Mouse (Mus musculus): Measurements from ENCODE around the gene Dnaic1. TPM values are rescaled to one million over a fixed set of nuclear protein-coding genes. Genes with fewer than 3 reads are reported as not detected.

The Dnaic1 gene
- polyA plus RNA-seq, 1 experiment from 2014 or later, result 2.4 TPM

- peaks cover 31% of the 10 kb centered on the region for H3K4me1 ChIP-seq (replicated peaks)
- H3K9ac ChIP-seq (replicated peaks), result no peak overlapping the region
- peaks cover 4% of the 10 kb centered on the region; the same call in 1 of the 2 replicates for H3K27me3 ChIP-seq
- H3K4me2 ChIP-seq (replicated peaks), result no peak overlapping the region
- H3K27ac ChIP-seq, result no peak overlapping the region
- no peaks in the 10 kb centered on the region for H3K9me3 ChIP-seq
- ATAC-seq, result no peak
- no peak overlapping the region for H3K4me3 ChIP-seq (replicated peaks)
- no peaks in the 10 kb centered on the region for H3K36me3 ChIP-seq
- 70% methylated on average over 4 of the region's 4 CpGs for WGBS
These were observed 3.9 kb downstream of the Dnaic1 start for GRCm38 (mm10) chr4:41573492-41573891.

DNA sequence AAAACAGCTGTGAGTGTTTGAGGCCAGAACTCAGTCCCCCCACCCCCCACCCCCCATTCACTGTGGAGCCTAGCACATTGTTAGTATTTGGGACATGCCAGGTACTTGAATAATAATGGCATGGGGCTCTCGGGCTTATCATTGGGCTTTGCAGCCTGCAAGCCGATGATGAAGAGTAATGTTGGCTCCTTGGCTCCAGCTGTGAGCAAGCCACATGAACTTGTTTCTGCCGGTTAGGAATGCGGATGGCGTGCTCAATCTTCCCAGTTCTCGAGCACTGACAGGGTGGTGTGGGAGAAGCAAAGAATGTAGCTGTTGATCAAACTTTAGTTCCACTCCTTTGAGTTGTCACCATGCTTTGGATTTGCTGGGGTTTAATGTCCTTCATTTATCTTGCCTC, 6.3 kb downstream of the Dnaic1 start:
- Histone ChIP-seq H3K4me3 (replicated peaks) (no peak overlapping the region), H3K36me3 (no peaks in the 10 kb centered on the region), H3K9me3 (no peaks in the 10 kb centered on the region), H3K27ac (no peak overlapping the region), H3K4me2 (replicated peaks) (no peak overlapping the region), H3K4me1 (replicated peaks) (peaks cover 26% of the 10 kb centered on the region), H3K27me3 (peaks cover under 1% of the 10 kb centered on the region; the same call in 1 of the 2 replicates), H3K9ac (replicated peaks) (no peak overlapping the region)
- WGBS, result 35% methylated on average over 6 of the region's 6 CpGs
- no peak for ATAC-seq

GRCm38 (mm10) chr4:41583353-41583752, 13.8 kb downstream of the Dnaic1 start:
- peak; percentile 86 for ATAC-seq
- Histone ChIP-seq H3K9me3 (no peaks in the 10 kb centered on the region), H3K27ac (no peak overlapping the region), H3K4me2 (replicated peaks) (no peak overlapping the region), H3K9ac (replicated peaks) (no peak overlapping the region), H3K36me3 (no peaks in the 10 kb centered on the region), H3K4me3 (replicated peaks) (no peak overlapping the region), H3K4me1 (replicated peaks) (peaks cover 9% of the 10 kb centered on the region), H3K27me3 (no peaks in the 10 kb centered on the region)
- 52% methylated on average over 7 of the region's 7 CpGs for WGBS

DNA sequence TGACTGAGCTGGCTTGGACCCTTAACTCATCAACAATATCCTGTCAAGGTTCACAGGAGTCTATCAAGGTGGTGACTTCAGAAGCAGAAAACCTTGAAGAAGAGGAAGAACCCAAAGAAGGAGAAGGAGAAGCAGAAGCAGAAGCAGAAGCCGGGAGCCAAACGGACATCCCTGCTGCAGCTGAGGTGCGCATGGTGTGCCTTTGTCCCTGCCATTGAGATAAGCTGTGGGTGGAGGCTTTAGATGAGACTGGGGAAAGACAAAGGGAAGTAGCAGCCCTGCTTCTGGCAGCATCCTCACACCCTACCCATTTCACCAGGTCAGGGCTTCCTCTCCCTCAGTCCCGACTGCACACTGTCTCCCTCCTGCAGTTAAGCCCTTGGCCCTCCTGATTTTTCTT, 33.2 kb downstream of the Dnaic1 start:
- no peak for ATAC-seq
- H3K4me3 ChIP-seq (replicated peaks), result no peak overlapping the region
- H3K9me3 ChIP-seq, result no peaks in the 10 kb centered on the region
- 0 out of 2 replicates have a peak, but pooled peaks cover 9% of the 10 kb centered on the region for H3K27me3 ChIP-seq
- no peaks in the 10 kb centered on the region for H3K36me3 ChIP-seq
- H3K4me2 ChIP-seq (replicated peaks), result no peak overlapping the region
- H3K9ac ChIP-seq (replicated peaks), result no peak overlapping the region
- peaks cover 18% of the 10 kb centered on the region for H3K4me1 ChIP-seq (replicated peaks)
- WGBS, result 38% methylated on average over 4 of the region's 4 CpGs
- no peak overlapping the region for H3K27ac ChIP-seq

DNA sequence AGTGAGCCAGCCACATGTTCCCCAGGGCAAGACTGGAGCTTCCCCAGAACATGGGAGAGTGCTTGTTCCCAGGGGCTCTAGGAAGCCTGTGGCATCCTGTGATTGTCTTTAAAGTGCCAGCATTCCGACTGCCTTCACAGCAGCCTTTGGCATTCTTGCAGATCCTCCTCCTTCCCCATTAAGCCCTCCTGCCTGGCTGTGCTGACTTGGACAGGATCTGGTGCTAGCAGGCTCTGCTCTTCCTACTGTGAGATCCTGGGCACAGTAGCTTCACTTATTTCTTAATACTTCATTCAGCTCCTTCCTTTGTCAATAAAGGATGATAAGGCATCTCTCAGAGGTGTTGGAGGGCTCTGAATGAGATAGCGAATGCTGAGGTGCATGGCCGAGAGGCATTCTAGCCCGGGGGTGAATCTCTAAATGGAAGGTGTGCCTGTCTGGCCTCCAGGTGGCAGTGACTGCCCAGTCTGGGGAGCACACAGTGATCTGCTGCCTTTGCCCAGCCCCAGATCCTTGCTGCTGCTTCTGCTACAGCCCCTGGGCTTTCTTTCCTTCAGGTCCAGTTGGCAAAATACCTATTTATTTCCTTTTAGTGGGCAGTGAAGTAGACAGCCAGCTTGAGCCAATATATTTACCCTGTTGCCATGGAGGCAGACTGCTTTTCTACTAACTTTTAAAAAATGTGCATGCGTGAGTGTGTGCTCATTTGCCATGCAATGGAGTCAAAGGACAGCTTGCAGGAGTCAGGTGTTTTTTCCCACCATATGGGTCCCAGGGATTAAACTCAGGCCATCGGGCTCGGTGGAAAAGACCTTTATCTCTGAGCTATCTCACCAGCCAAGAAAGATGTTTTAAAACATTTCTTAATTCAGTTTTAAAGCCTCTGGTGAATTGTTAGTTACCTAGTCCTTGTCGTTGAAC, 35.2 kb downstream of the Dnaic1 start:
- WGBS, result 24% methylated on average over 8 of the region's 8 CpGs
- peak overlapping the region; percentile 4; the same call in 1 of the 2 replicates for H3K27ac ChIP-seq
- peak; percentile 83 for ATAC-seq

DNA sequence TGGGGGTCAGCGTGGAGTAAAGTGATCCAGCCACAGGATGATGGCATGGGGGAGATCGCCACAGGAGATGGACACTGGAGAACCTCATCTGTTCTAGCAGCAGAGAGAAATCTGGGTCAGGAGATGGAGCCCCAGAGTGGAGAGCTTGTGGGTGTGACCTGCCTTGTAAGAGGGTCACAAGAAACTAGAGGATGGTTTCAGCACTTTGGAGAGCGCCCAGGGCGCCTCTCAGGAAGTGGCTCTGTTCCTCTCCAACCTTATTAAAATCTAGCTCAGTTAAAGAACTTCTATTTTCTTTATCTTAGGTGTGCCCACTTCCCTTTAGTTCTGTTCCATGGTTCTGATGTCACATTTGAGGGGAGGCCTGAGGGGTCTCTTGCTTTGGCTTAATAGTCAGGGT, 37.2 kb downstream of the Dnaic1 start:
- H3K4me1 ChIP-seq (replicated peaks), result peaks cover 34% of the 10 kb centered on the region
- H3K36me3 ChIP-seq, result no peaks in the 10 kb centered on the region
- WGBS, result 52% methylated on average over 4 of the region's 4 CpGs
- peaks cover 11% of the 10 kb centered on the region; the same call in 1 of the 2 replicates for H3K27me3 ChIP-seq
- H3K9ac ChIP-seq (replicated peaks), result no peak overlapping the region
- H3K9me3 ChIP-seq, result no peaks in the 10 kb centered on the region
- H3K27ac ChIP-seq, result no peak overlapping the region
- no peak overlapping the region for H3K4me2 ChIP-seq (replicated peaks)
- ATAC-seq, result no peak
- no peak overlapping the region for H3K4me3 ChIP-seq (replicated peaks)

More for the DNA sequence above, 35.2 kb downstream of the Dnaic1 start:
- H3K36me3 ChIP-seq, result no peaks in the 10 kb centered on the region
- H3K9ac ChIP-seq (replicated peaks), result 0 out of 2 replicates have a peak overlapping the region, but pooled peaks have one; percentile 37
- H3K4me2 ChIP-seq (replicated peaks), result no peak overlapping the region
- peaks cover 24% of the 10 kb centered on the region for H3K4me1 ChIP-seq (replicated peaks)
- H3K4me3 ChIP-seq (replicated peaks), result no peak overlapping the region
- H3K27me3 ChIP-seq, result peaks cover 11% of the 10 kb centered on the region; the same call in 1 of the 2 replicates
- no peaks in the 10 kb centered on the region for H3K9me3 ChIP-seq

DNA sequence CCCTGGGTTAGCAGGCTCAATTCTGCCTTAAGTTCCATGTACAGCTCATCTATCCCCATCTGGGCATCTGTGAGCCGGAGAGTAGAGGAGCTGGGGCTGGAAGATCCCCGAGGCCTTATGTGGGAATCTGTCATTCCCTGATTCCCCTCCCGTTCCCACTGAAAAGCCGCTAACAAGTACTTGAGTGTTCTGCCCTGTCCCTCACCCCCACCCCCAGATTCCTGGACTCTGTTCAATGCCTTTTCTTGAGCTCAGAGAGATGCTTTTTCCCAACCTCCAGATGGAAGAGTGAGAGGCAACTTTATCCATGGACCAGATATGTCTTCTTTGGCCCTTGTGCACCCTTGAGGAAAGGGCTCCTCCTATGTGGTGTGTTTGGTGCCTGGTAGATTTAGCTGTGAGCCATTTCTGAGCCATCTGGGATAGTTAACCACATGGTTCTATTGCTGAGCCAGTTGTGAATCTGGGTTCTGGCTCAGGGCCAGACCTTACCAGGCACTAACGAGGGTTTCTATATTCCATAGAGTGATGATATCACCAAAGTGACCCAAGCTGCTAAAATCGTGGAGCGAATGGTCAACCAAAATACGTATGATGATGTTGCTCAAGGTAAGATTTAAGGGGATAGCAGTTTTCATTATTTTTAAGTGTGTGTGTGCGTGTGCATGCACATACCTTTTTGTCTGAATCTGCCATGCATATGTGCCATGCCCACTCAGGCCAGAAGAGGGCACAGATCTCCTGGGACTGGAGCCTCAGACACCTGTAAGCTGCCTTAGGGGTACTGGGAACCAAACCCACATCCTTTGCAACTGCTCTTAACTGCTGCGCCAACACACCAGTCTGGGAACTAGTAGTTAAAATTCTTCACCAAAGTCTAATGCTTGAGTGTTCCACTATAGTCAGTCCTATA, 40.4 kb downstream of the Dnaic1 start:
- no peaks in the 10 kb centered on the region for H3K9me3 ChIP-seq
- H3K9ac ChIP-seq (replicated peaks), result no peak overlapping the region
- no peak overlapping the region; the same call in 1 of the 2 replicates for H3K27ac ChIP-seq
- no peaks in the 10 kb centered on the region for H3K36me3 ChIP-seq
- no peak overlapping the region for H3K4me2 ChIP-seq (replicated peaks)
- H3K4me3 ChIP-seq (replicated peaks), result no peak overlapping the region
- peaks cover 3% of the 10 kb centered on the region; the same call in 1 of the 2 replicates for H3K27me3 ChIP-seq
- 81% methylated on average over 10 of the region's 10 CpGs for WGBS
- H3K4me1 ChIP-seq (replicated peaks), result peaks cover 52% of the 10 kb centered on the region
- no peak for ATAC-seq

GRCm38 (mm10) chr4:41610594-41610980, 41.0 kb downstream of the Dnaic1 start:
- Histone ChIP-seq H3K36me3 (no peaks in the 10 kb centered on the region), H3K4me2 (replicated peaks) (no peak overlapping the region), H3K27me3 (peaks cover 9% of the 10 kb centered on the region; the same call in 1 of the 2 replicates), H3K9me3 (no peaks in the 10 kb centered on the region), H3K27ac (peak overlapping the region; percentile 2; the same call in 1 of the 2 replicates), H3K4me1 (replicated peaks) (peaks cover 54% of the 10 kb centered on the region), H3K9ac (replicated peaks) (no peak overlapping the region), H3K4me3 (replicated peaks) (no peak overlapping the region)
- ATAC-seq, result no peak
- WGBS, result 32% methylated on average over 6 of the region's 6 CpGs

DNA sequence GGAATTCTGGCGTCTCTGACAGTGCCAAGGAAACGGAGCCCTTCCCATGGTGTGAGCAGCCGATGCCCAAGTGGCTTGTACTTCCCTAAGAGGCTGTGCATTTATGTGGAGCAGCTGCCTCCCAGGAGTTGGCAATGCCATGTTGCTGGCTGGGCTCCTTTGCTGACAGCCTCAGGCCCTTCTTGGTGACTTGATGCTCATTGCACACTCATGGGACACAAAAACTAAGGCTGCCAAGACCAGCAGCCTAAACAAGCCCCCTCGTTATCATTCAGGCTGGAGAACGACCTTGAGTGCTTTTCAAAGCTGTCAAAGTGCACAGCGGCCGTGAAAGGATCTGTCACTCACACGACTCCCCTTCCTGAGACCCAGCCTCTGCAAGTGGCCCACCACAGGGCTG, 42.6 kb downstream of the Dnaic1 start:
- ATAC-seq, result peak; percentile 60
- H3K36me3 ChIP-seq, result no peaks in the 10 kb centered on the region
- 10% methylated on average over 8 of the region's 8 CpGs for WGBS
- peaks cover 60% of the 10 kb centered on the region for H3K4me1 ChIP-seq (replicated peaks)
- H3K9ac ChIP-seq (replicated peaks), result no peak overlapping the region
- H3K27ac ChIP-seq, result peak overlapping the region; percentile 78
- no peak overlapping the region for H3K4me3 ChIP-seq (replicated peaks)
- no peak overlapping the region for H3K4me2 ChIP-seq (replicated peaks)
- H3K27me3 ChIP-seq, result peaks cover 9% of the 10 kb centered on the region; the same call in 1 of the 2 replicates
- no peaks in the 10 kb centered on the region for H3K9me3 ChIP-seq

DNA sequence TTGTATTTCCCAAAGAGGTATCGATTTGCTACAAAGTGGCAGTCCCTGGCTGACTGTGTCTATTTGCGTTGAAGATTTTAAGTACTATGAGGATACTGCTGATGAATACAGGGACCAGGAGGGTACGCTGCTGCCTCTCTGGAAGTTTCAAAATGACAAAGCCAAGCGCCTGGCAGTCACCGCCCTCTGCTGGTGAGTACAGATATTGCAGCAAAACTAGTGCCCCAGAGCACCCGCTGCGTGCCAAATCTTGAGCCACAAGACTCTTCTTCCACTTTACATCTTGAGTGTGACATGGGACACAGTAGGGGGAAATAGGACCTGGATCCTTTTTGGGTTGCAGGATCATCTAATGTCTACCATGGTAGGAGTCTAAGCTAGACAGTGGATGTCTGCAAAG, 44.6 kb downstream of the Dnaic1 start:
- 7% methylated on average over 7 of the region's 7 CpGs for WGBS
- peaks cover 74% of the 10 kb centered on the region for H3K4me1 ChIP-seq (replicated peaks)
- H3K4me2 ChIP-seq (replicated peaks), result no peak overlapping the region
- no peak overlapping the region for H3K9ac ChIP-seq (replicated peaks)
- peaks cover 10% of the 10 kb centered on the region; the same call in 1 of the 2 replicates for H3K27me3 ChIP-seq
- ATAC-seq, result peak; percentile 46; the same call in 1 of the 2 replicates
- H3K9me3 ChIP-seq, result no peaks in the 10 kb centered on the region
- H3K4me3 ChIP-seq (replicated peaks), result no peak overlapping the region
- H3K36me3 ChIP-seq, result no peaks in the 10 kb centered on the region
- peak overlapping the region; percentile 25; the same call in 1 of the 2 replicates for H3K27ac ChIP-seq

DNA sequence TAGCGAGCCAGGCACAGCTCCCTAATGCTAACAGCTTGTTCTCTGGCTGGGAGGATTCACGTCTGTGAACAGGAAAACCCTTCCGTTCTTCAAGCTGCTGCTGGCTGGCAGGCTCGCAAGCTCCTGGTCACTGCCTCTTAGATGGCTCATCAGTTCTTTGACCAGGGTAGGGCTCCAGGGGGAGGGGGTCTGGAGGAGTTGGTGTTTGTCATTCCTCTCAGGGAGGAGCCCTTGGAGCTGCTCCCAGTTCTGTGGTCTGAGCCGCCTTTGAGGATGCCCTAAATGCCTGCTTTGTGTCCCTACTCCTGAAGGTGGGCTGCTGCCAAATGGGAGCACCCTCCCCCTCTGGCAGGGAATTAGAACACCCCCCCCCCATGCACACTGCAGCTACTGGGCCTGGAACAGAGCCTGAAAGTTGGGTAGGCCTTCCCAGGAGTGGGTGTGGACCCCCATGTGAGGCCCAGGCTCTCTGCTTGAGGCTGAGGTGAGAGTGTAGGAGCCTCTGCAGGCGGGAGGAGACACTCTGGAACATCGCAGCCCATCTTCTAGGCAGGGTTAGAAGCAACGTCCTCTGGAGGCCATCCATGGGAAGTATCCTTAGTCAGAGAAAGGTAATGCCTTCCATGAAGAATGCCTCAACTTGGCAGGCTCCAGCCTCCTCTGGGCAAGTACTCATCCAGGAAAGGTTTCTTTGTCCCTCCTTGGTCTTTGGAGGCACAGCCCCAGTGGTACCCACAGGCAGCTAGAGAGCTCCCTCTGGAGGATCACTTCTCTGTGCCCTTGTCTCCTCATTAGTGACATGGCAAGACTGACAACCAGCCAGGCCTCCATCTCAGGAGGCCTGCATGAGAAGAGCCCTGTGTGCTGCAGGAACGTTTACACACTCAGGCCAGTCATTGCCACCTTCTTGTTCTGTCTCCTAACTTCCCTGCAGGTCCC, 46.4 kb downstream of the Dnaic1 start:
- Histone ChIP-seq H3K4me1 (replicated peaks) (peaks cover 67% of the 10 kb centered on the region), H3K4me2 (replicated peaks) (no peak overlapping the region), H3K9ac (replicated peaks) (no peak overlapping the region), H3K4me3 (replicated peaks) (no peak overlapping the region), H3K36me3 (no peaks in the 10 kb centered on the region), H3K27ac (peak overlapping the region; percentile 49), H3K9me3 (no peaks in the 10 kb centered on the region), H3K27me3 (peaks cover 10% of the 10 kb centered on the region; the same call in 1 of the 2 replicates)
- WGBS, result 66% methylated on average over 9 of the region's 9 CpGs
- peak; percentile 64 for ATAC-seq

Measured in midbrain, embryonic 13.5 days (tissue).